Mouse (Mus musculus) ES-Bruce4 (cell line): ENCODE measurements around the gene Rinl. TPM values are rescaled to one million over a fixed set of nuclear protein-coding genes. Genes with fewer than 3 reads are reported as not detected.
A peak's percentile ranks its signal among the peaks of the same experiment; 100 is the strongest.

Source experiments
- H3K27ac ChIP-seq: 2 replicates; pipeline ENCODE4 v1.5.1; 2012; ENCODE audit warnings: low read length, inconsistent platforms; ENCODE audit not compliant: insufficient read depth
- H3K27me3 ChIP-seq: 2 replicates; pipeline ENCODE4 v1.6.1; 2012; ENCODE audit warnings: mild to moderate bottlenecking, low read length, inconsistent platforms; ENCODE audit not compliant: control insufficient read depth, poor library complexity, insufficient read depth, severe bottlenecking
- H3K36me3 ChIP-seq: 2 replicates; pipeline ENCODE4 v1.6.1; 2012; ENCODE audit warnings: inconsistent platforms, mild to moderate bottlenecking, low read length, moderate library complexity; ENCODE audit not compliant: control insufficient read depth, poor library complexity, insufficient read depth, severe bottlenecking
- H3K4me1 ChIP-seq: one replicate; pipeline ENCODE4 v1.8.1; 2011; ENCODE audit warnings: low read length; ENCODE audit not compliant: control insufficient read depth, insufficient read depth
- H3K4me3 ChIP-seq: 2 replicates; pipeline ENCODE4 v1.5.1; 2011; ENCODE audit warnings: low read depth, mild to moderate bottlenecking, low read length
- H3K9ac ChIP-seq: 2 replicates; pipeline ENCODE4 v1.6.1; 2012; ENCODE audit warnings: low read depth, mild to moderate bottlenecking, inconsistent platforms; ENCODE audit not compliant: poor library complexity, severe bottlenecking
- H3K9me3 ChIP-seq: replicated peaks from 2 replicates; pipeline ENCODE4 v1.6.1; 2012; ENCODE audit warnings: mild to moderate bottlenecking, low read length, inconsistent platforms; ENCODE audit not compliant: control insufficient read depth, poor library complexity, insufficient read depth, severe bottlenecking
- CTCF ChIP-seq: IDR thresholded peaks from one replicate; pipeline ENCODE4 v1.8.1; 2011; ENCODE audit warnings: low read depth, low read length
- EP300 ChIP-seq: IDR thresholded peaks from 2 replicates; pipeline ENCODE4 v1.6.1; 2011; ENCODE audit warnings: low read depth, low read length; ENCODE audit not compliant: insufficient read depth
- POLR2A ChIP-seq: IDR thresholded peaks from one replicate; pipeline ENCODE4 v1.8.1; 2011; ENCODE audit warnings: low read length; ENCODE audit not compliant: insufficient read depth
- polyA plus RNA-seq: library from polyadenylated mRNA; stranded (reverse); fragments of >200 nt; gene quantifications from 2 replicates; pipeline ENCODE4 v1.2.4, GENCODE M21; 2011; ENCODE audit warnings: low read depth; ENCODE audit not compliant: missing spikeins, insufficient read depth, insufficient read length

Gene Rinl
- polyA plus RNA-seq, 1 experiment, result 28.0 TPM

GRCm38 (mm10) chr7:28808221-28808941 lies 19.6 kb downstream of the Rinl start, which contains the start of gene Hnrnpl:
Hnrnpl (plus strand) TSS chr7:28808541.
- H3K4me3 ChIP-seq, result peak within 1 kb of the TSS; percentile 91
- peak within 1 kb of the TSS; percentile 84 for H3K9ac ChIP-seq
- peaks cover 16% of the 10 kb centered on the region for H3K36me3 ChIP-seq
- peaks cover 6% of the 10 kb centered on the region for H3K4me1 ChIP-seq
- H3K27me3 ChIP-seq, result no peaks in the 10 kb centered on the region
- H3K27ac ChIP-seq, result peak within 1 kb of the TSS; percentile 96
- TF ChIP-seq EP300 (no peak), POLR2A (no peak), CTCF (no peak)
- no peaks in the 10 kb centered on the region for H3K9me3 ChIP-seq

- Histone ChIP-seq H3K9ac (peak overlapping the region; percentile 84), H3K9me3 (no peaks in the 10 kb centered on the region), H3K4me3 (peak overlapping the region; percentile 91), H3K27ac (peak overlapping the region; percentile 96), H3K27me3 (no peaks in the 10 kb centered on the region), H3K36me3 (peaks cover 22% of the 10 kb centered on the region), H3K4me1 (peaks cover 4% of the 10 kb centered on the region)
- 0 out of 2 replicates have a peak, but pooled peaks have one; percentile 48 for TF ChIP-seq EP300
- peak; percentile 87 for TF ChIP-seq POLR2A
- no peak for TF ChIP-seq CTCF
These were observed 20.2 kb downstream of the Rinl start for GRCm38 (mm10) chr7:28808957-28809393.

GRCm38 (mm10) chr7:28809401-28810089 lies 20.8 kb downstream of the Rinl start:
- peaks cover 6% of the 10 kb centered on the region for H3K4me1 ChIP-seq
- peaks cover 28% of the 10 kb centered on the region for H3K36me3 ChIP-seq
- no peaks in the 10 kb centered on the region for H3K27me3 ChIP-seq
- H3K9ac ChIP-seq, result peak overlapping the region; percentile 84
- H3K9me3 ChIP-seq, result no peaks in the 10 kb centered on the region
- peak overlapping the region; percentile 91 for H3K4me3 ChIP-seq
- TF ChIP-seq CTCF, result no peak
- TF ChIP-seq POLR2A, result no peak
- no peak for TF ChIP-seq EP300
- H3K27ac ChIP-seq, result peak overlapping the region; percentile 96

- Histone ChIP-seq H3K36me3 (peaks cover 36% of the 10 kb centered on the region), H3K9ac (peak overlapping the region; percentile 98), H3K27ac (peak overlapping the region; percentile 96), H3K27me3 (no peaks in the 10 kb centered on the region), H3K4me3 (peak overlapping the region; percentile 91), H3K4me1 (peaks cover 4% of the 10 kb centered on the region), H3K9me3 (no peaks in the 10 kb centered on the region)
- TF ChIP-seq POLR2A, result peak; percentile 76
- no peak for TF ChIP-seq EP300
- TF ChIP-seq CTCF, result peak; percentile 6
These were observed 21.6 kb downstream of the Rinl start for GRCm38 (mm10) chr7:28810107-28811066.

GRCm38 (mm10) chr7:28811228-28811627 lies 22.5 kb downstream of the Rinl start:
- H3K27me3 ChIP-seq, result no peaks in the 10 kb centered on the region
- H3K9ac ChIP-seq, result peak overlapping the region; percentile 98
- peak overlapping the region; percentile 73 for H3K27ac ChIP-seq
- peaks cover 45% of the 10 kb centered on the region for H3K36me3 ChIP-seq
- TF ChIP-seq CTCF (no peak), POLR2A (no peak), EP300 (no peak)
- H3K4me1 ChIP-seq, result peaks cover 2% of the 10 kb centered on the region
- H3K4me3 ChIP-seq, result peak overlapping the region; percentile 90
- no peaks in the 10 kb centered on the region for H3K9me3 ChIP-seq
